Mouse (Mus musculus) layer of hippocampus, postnatal 14 days (tissue): Measurements from ENCODE around the gene Tex264. TPM values are rescaled to one million over a fixed set of nuclear protein-coding genes. Genes with fewer than 3 reads are reported as not detected.

Experiments
- DNase-seq, 2 experiments: peaks; one replicate each; pipeline ENCODE4 v3.0.0; 2021 to 2022; ENCODE audit warnings: low spot score in 2 of 2, mixed read lengths in 1 of 2
- long read RNA-seq, 2 experiments: library from polyadenylated mRNA; stranded (forward); transcript quantifications; one replicate each; pipeline ENCODE4 v2.0.0; 2021
- total RNA-seq, 2 experiments: library from RNA; stranded (reverse); gene quantifications; 2 replicates each; pipeline ENCODE4 v1.2.3; 2021

Gene Tex264
- total RNA-seq: 10 to 100 TPM; 92.2 to 99.8 TPM
- long read RNA-seq, experiment 1, transcript Tex264-202 (6 exons, 1,896 nt): minor isoform, 20 of 68 reads
- long read RNA-seq, experiment 1, transcript Tex264-203 (6 exons, 1,364 nt): minor isoform, 11 of 68 reads
- long read RNA-seq, experiment 1, transcript Tex264-201 (6 exons, 1,391 nt): major isoform, 26 of 68 reads
- long read RNA-seq, experiment 1, partial matches to known transcripts: 4 of 68 reads
- long read RNA-seq, experiment 1, other reads (novel, unspliced or antisense): 7 of 68 reads
- long read RNA-seq, experiment 2, transcript Tex264-202 (6 exons, 1,896 nt): minor isoform, 29 of 109 reads
- long read RNA-seq, experiment 2, transcript Tex264-203 (6 exons, 1,364 nt): minor isoform, 24 of 109 reads
- long read RNA-seq, experiment 2, transcript Tex264-201 (6 exons, 1,391 nt): major isoform, 39 of 109 reads
- long read RNA-seq, experiment 2, partial matches to known transcripts: 4 of 109 reads
- long read RNA-seq, experiment 2, other reads (novel, unspliced or antisense): 11 of 109 reads

DNA sequence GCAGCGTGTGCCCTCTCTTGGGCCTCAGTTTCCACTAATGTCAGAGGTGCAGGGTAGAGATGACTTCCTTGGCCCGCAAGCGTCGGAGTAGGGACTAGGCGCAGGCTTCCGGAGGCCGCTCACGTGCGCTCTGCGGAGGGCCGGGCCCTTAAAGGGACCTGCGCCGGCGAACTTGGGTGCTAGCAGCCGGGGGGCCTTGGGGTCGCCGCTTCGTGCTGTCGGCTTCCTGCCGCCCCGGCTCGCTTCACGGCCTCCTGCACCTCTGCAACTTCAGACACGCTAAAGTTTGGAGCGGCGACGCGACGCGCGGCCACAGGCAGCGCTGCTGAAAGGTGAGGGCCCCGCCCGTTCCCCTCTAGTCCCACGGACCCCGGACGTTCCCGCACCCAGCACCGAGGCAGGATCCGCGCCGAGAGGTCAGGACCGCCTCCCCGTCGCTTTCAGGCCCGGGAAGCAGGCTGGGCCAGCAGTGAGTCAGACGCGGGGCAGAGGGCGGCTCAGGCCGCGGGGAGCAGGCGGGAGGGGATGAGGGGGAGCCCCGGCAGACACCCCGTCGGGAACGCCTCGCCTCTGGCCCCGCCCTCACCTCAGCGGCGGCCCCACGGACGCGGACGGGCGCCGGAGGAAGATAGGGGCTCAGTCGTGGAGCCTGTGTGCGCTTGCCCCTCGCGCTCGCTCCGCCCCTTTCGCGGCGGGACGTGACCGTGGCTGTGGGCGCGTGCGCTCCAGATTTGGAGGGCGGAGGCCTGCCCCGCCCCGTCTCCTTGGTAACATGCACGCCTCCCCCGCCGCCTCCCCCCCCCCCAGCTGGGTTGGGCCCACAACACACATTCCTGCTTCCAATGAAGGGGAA lies at the start of gene Tex264:
TSS of gene Tex264 (minus strand) at position 679 of the 853 bp plus-strand sequence.
- DNase-seq: peak; percentile 68 to 86

DNA sequence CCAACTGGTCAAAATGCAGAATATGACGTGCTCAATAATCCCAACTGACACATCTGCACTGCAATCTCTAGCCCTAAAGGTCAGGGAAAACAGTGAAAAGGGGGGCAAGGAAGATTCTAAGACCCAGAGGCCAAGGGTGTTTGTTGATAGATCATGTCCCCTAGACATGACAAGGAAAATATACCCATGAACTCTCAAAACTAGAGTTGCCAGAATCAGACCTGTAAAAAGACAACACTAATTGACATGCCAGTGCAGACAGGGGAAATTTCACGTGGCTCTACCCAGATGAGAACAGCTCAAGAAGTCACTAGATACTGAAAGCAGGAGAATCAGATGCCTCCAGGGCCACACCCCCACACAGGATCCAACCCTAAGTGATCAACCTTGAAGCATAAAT lies 48.0 kb upstream of the Tex264 start:
- no peak for DNase-seq

DNA sequence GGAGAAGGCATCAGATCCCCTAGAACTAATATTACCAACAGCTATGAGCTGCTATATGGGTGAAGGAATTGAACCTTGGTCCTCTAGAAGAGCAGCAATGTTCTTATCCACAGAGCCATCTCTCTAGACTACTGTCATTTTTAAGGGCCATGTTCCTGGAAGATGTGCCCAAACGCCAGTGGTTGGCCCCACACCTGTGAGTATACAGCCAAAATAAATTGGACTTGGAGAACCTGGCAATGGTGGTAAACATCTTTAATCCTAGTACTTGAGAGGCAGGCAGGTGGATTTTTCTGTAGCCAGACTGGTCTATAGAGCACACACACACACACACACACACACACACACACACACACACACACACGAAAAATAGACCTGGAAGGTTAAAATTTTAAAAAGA lies 43.7 kb upstream of the Tex264 start:
- DNase-seq: no peak

DNA sequence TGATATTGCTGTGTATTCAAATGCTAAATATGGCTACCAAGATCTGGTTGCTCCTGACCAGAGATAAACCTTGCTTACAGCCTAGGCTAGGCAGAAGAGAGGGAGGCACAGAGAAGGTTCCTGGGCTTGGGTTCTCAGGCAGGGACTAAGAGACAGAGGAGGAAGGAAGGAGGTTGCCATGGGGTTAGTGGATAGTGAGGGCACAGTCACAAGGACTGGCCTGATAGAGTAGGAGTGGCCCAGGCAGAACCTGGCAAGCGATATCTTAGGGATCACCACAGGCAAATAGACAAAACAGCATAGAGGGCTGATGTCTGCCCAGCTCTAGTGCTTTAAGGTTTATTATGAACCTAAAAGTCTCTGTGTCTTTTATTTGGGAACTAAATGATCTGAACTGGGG lies 41.2 kb upstream of the Tex264 start:
- no peak for DNase-seq

DNA sequence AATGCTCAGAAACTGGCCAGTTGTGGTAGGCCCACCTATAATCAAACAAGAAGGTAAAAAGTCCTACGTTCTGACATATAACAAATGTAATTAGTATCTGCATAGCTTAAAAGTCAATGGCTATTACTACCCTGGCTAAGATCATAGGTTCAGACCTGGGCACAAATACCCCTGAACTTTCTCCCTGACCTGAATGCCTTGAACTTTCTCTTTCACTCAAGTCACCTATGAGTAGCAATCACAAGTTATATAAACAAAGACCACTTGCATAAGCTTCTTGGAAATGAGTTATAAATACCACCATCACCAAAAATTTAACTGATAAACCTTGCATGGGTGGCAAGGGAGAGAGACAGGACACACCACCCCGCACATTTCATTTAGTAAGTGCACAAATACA lies 39.7 kb upstream of the Tex264 start:
- no peak for DNase-seq

DNA sequence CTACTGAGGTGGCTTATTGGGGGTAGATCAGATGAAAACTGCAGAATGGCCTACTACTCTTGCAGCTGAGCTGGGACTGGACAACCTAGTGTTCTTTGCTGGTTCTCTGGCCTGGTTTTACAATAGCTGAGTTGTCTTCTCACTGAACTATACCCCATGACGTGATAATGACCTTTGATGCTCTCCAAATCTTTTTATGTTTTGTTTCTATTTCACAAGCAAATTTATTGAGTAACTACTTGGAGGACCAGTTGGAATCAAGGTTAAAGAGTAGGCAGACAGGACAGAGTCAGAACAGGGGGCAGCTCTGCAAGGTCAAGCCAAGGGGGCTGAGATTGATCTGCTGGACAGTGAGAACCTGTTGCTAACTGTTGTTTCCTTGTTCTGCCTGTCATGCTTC lies 39.1 kb upstream of the Tex264 start:
- DNase-seq: no peak

DNA sequence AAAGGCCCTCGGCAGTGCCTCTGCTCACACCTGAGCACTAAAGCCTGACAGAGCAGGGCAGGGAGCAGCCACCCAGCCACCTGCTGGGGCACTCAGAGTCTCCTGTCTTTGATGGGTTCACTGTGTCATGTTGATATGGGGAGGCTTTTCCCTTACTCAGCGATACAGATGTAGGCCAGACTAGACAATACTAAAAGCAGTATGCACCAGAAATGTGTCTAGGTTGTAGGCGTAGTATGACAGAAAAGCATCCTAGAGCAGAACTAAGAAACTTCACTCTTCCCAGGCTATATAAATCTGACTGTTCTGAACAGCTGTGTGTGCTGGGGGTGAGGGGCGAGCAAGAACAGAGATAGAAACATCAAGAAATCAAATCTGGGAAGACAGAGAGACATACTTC lies 31.0 kb upstream of the Tex264 start:
- DNase-seq: no peak

DNA sequence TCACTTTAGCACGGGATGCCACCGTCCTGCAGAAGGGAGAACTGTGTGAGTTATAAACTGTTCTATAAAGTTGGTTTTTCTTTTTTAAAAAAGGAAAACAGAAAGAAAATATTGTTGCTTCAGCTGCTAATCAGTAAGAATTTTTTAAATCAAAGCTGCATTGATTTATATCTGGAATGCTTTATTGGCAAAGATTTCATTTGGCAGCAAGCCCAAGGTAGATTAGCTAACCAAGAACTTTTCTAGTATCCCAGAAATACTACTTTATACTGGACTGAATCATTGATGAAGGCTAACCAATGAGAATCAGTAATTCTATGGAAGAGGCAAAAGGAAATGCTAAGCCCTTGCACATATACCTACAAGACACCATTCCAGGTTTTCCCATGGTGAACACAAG lies 30.5 kb upstream of the Tex264 start:
- DNase-seq: no peak

DNA sequence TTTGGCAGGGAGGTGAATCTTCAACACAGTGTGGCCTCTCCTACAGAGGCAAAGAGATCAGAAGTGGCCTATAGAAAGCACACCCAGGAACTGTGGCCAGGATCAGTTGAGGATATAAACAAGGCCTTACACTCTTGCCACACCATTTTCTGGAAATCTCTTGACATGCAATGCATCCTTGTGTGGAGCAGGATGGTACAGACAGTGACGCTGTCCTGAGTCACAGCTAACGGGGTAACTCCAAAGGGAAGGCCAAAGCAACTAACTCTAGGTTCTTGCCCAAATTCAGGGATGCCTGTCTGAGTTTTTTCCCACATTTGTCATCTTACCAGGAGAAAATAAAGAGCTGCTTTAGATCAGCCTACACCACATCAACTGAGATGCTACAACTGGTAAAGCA lies 26.7 kb upstream of the Tex264 start:
- no peak for DNase-seq

DNA sequence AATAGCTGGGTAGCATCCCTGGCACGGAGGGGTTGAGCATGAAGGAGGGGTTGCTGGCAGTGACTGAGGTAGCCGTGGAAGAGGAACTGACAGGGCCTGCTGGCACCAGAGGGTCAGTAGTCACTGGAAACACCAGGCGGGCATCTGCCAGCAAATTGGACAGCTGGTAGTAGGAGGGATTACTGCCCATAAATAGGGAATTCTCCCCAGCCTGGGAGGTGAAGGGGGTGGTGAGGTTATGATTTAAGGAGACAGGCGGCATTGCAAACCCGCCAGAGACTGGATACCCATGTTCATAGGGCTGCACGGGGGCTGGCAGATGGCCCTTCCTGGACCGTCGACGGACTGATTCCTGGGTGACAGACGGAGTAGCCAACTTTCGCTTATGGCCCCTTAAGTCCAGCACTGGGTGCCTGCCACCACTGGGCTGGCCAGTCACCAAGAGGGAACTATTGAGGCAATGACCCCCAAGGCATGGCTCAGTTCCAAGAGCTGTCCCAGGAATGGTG lies 7.3 kb upstream of the Tex264 start:
- no peak for DNase-seq

DNA sequence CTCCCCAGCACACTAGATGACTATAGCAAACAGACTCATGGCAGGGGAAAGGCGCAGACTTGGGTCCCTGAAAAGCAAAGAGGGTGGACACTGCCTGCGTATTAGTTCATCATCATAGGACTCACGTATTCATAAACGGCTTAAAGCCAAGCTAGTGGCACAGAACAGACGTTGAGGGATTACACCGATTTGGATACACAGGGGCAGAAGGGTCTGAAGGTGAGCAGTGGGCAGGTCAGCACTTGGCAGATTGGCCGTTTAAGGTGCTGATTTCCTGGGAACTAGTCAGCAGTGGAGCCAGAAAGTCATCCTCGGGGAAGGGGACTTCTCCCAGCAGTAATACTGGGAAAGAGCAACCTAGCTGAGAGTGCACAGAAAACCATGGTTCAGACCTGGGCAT lies 3.1 kb upstream of the Tex264 start:
- no peak for DNase-seq

DNA sequence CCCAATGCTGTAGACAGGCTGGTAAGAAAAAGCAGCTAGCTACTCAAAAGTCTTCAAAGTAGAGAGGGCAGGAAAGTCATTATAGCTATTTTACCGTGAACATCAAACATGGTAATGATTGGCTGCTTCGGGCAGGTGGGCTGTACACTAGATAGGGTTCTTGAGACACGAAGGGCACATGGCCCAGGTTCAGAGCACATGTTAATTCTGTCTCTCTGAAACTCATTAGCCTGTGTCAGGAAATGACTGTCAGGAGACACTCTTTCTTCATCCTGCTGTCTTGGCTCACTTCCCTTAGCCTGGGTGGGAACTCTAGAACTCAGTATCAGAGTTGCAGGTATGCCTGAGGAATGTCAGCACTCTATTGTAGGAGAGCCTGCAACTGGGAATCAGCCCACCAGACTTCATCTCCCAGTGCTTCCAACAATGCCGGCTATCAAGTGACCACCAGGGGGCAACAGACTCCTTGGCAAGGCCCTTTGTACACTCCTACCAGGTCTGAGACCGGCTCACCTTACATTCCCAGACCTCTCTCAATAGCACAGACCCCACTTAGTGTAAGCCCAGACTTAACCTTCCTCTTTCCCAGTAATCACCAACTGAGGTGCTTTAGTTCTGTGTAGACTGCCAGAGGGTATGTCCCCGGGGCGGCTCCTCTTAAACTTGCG lies 1.4 kb upstream of the Tex264 start:
- DNase-seq: peak; percentile 56 to 64

DNA sequence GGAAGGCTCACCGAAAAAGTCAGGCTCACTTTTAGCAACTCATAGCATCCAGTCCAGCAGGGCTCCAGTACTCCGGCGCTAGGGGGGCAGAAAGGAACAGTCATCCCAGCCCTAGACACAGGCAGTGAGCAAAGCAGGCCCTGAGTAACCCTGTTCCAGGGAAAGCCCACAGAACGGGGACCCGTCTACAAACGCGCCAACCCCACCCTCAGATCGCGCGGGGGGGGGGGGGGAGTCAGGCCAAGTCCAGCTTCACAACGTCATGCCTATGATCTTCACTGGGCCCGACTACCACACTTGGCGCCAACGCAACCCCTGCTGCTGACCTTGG lies 844 bp downstream of the Tex264 start:
- no peak for DNase-seq

DNA sequence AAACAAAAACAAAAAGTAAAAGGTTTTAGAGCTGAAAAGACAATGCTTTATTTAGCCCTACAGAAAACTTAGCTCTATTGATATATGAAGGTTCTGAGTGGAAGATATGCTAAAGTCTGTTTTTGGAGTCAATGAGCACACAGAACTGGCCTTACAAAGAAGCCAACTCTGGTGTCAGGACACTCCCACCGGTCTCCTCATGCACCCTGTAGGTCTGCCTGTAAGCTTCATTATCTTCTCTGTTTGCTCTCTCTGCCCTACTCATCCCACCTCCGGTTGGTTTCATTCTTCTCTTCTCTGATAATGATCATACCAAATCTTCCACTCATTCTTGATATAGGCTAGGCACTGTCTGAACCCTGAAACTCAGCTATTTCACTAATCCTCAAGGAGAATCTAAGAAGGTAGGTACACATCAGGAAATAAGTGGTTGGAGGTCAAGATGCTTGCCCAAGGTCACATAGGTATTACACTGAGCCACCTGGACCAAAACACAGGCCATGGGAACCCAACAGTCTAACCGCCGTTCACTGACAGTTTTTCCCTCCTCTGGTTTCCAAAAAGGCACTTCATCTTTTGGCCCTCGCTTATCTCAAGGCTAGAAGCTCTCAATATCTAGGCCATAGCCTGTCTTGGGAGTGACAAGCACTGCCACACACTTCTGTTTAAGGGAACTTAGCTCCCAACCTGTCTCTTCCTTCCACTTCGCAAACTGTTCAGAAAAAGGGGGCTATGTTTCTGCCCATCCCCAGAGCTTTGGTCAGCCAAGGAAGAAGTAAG lies 1.4 kb downstream of the Tex264 start:
- DNase-seq: no peak

DNA sequence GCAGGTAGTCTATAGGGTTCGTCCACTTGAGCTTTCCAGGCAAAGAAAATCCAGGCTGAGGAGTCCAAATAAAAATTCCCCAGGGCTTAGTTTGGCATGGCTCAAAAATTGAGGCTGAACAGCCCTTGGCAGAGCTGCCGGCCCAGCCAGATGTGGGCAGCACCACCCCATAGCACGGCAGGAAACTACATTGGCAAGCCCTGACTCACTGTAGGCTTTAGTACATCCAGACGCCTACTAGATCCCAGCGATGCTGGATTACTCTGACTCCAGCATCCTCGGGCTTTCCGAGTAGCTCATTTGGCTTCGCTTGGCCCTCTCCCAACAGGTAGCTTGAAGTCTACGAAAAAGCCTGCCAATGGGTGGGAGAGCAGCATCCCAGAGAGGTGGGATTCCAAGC lies 4.7 kb downstream of the Tex264 start:
- no peak for DNase-seq

DNA sequence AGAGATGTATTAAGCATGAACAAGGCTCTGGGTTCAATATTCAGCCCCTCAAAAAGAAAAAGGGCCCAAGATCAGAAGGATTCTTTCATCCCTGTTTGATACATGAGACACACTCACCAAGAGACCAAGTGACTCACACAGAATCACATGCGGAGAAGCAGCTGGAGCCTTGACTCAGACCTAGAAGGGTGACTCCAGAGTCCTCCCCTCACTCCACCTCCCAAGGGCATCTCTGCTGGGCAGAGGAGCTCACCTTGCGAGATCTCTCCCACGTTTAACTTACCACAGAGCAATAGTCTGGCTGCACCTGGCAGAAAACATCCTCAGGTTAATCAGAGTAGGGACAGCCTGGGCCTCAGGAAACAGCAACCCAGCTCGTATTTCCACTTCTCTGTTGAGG lies 7.5 kb downstream of the Tex264 start:
- DNase-seq: no peak

DNA sequence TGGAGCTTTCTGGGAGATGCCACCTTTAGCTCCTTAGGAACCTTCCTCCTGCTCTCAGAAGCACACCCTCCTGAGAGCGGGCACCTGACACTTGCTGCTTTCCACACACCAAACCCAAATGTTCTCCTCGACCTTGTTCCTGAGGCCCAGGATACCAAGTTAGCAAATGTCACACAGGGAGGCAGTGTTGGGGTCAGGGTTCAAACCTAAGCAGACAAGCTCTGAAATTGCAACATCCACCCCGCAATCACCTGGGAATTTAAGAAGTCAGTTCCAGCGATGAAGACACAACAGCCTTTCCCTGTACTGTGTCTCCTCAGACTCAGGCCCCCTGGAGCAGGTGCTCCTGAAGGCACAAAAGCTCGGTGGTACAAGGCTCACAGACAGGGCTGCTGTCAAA lies 8.0 kb downstream of the Tex264 start:
- DNase-seq: no peak

DNA sequence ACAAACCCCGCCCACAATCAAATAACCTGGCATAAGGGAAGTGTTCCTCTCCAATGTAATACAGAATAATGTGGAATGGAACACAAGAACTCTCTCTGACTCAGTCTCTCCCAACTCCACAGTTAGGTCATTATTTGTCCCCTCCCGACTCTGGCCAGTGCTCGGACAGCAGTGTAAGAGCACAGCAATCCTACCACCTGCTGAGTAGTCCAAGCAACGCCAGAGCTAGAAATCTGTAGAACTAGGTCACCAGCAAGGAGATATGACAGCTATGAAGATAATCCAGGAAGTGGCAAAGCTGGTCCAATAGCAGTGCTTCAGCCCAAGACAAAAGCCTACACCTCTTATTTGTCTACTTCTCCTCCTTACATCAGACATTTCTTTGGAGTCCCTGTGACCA lies 9.2 kb downstream of the Tex264 start:
- DNase-seq: no peak

DNA sequence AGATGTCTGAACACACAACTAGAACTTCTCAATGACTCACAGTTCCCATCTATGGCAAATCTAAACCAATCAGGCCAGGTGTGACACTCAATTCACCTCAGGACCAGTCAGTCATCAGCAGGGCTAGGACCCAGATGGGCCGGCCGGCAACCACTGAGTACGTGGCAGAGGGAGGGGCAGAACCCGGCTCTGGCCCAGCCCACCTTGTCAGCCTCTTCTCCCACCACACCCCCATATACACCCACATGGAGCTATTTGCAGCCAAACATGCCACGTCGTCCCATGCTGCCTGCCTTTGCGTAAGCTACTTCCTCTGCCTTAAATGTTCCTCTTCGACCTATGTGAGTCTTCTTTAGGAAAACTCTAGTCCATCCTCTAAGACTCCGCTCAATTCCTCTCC lies 9.8 kb downstream of the Tex264 start:
- no peak for DNase-seq

DNA sequence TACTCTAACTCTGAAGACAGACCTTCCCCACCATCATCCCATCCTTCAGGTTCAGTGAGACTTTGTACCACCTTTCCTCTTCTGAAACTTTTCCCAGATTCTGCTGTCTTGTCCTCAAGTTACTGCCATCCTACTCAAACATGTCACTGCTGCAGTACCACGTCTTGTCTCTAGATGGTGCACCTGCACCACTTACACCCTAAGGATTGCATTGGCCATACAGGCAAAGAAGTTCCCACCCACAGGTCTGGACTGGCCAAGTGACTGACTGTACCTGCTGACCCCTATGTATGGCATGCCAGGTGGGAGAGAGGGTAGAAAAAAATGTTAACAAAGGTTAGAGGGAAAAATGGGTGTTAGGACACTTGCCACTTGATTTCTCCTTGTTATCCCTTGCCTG lies 10.2 kb downstream of the Tex264 start:
- DNase-seq: peak; percentile 81 to 85

DNA sequence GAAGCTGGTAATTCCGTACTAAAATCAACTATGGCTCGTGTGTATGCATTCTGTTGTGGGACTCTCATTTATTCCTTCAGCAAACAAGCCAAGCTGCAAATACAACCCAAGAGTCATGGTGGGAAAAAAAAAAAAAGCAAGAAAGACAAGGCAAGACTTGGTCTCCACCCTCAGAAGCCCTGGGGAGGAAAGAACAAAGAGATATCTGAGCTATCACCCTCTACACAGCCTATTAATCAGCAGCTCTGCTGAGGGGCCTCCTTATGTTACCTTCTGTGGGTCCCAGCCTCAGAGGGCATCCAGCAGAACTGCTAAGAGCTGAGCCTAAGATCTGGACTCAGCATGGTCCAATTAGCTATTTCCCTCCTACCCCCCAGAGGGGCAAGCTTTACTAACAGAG lies 11.9 kb downstream of the Tex264 start:
- DNase-seq: no peak
